Mouse (Mus musculus) liver, embryonic 11.5 days (tissue): ENCODE results near the gene Dock4. TPM values are rescaled to one million over a fixed set of nuclear protein-coding genes. Genes with fewer than 3 reads are reported as not detected.

Source experiments
- ATAC-seq: fragments of 200-750 bp; cut with Nextera tagmentation; replicated peaks from 2 replicates; pipeline ENCODE4 v1.8.0; 2017; ENCODE audit warnings: moderate number of reproducible peaks, mild to moderate bottlenecking, moderate TSS enrichment, moderate library complexity; ENCODE audit not compliant: low FRiP score
- DNase-seq: peaks from one replicate; pipeline ENCODE4 v3.0.0-alpha.2; 2017; ENCODE audit warnings: low spot score
- H3K27ac ChIP-seq: fragments of 300-500 bp; sonication (generic); 2 replicates; pipeline ENCODE4 v1.5.1; 2014; ENCODE audit warnings: mild to moderate bottlenecking, low read depth, low read length, control low read depth
- H3K27me3 ChIP-seq: fragments of 300-500 bp; sonication (generic); replicated peaks from 2 replicates; pipeline ENCODE4 v1.6.1; 2014; ENCODE audit warnings: low read length, mixed read lengths; ENCODE audit not compliant: control insufficient read depth, insufficient read depth
- H3K36me3 ChIP-seq: fragments of 300-500 bp; sonication (generic); 2 replicates; pipeline ENCODE4 v1.6.1; 2014; ENCODE audit warnings: mild to moderate bottlenecking, low read length, moderate library complexity, mixed read lengths; ENCODE audit not compliant: control insufficient read depth, insufficient read depth
- H3K4me1 ChIP-seq: fragments of 300-500 bp; sonication (generic); replicated peaks from 2 replicates; pipeline ENCODE4 v1.6.1; 2014; ENCODE audit warnings: low read length, mixed read lengths; ENCODE audit not compliant: control insufficient read depth, insufficient read depth
- H3K4me2 ChIP-seq: fragments of 300-500 bp; sonication (generic); 2 replicates; pipeline ENCODE4 v1.6.1; 2014; ENCODE audit warnings: mild to moderate bottlenecking, control low read depth, moderate library complexity
- H3K4me3 ChIP-seq: fragments of 300-500 bp; sonication (generic); 2 replicates; pipeline ENCODE4 v1.5.1; 2014; ENCODE audit warnings: low read depth, low read length, control low read depth
- H3K9ac ChIP-seq: fragments of 300-500 bp; sonication (generic); 2 replicates; pipeline ENCODE4 v1.6.1; 2014; ENCODE audit warnings: low read depth, low read length, control low read depth
- H3K9me3 ChIP-seq: fragments of 300-500 bp; sonication (generic); 2 replicates; pipeline ENCODE4 v1.6.1; 2016; ENCODE audit warnings: low read length, inconsistent platforms, mixed read lengths; ENCODE audit not compliant: control insufficient read depth
- WGBS: fragments of 180-500 bp; shearing (Covaris S2); extraction: QIAGEN DNeasy Blood & Tissue Kit; methylation state at CpG from one replicate; pipeline ENCODE4 v1.1.7; 2014; 5-methylcytosine and 5-hydroxymethylcytosine counted together
- polyA plus RNA-seq: library from polyadenylated mRNA; unstranded; fragments of >200 nt; fragmentation: Nextera tagmentation; extraction: Ambion mirVana; gene quantifications from 2 replicates; pipeline ENCODE4 v1.2.1, GENCODE M21; 2014

Dock4 gene
- polyA plus RNA-seq, 1 experiment from 2014 or later = 4.4 TPM

DNA sequence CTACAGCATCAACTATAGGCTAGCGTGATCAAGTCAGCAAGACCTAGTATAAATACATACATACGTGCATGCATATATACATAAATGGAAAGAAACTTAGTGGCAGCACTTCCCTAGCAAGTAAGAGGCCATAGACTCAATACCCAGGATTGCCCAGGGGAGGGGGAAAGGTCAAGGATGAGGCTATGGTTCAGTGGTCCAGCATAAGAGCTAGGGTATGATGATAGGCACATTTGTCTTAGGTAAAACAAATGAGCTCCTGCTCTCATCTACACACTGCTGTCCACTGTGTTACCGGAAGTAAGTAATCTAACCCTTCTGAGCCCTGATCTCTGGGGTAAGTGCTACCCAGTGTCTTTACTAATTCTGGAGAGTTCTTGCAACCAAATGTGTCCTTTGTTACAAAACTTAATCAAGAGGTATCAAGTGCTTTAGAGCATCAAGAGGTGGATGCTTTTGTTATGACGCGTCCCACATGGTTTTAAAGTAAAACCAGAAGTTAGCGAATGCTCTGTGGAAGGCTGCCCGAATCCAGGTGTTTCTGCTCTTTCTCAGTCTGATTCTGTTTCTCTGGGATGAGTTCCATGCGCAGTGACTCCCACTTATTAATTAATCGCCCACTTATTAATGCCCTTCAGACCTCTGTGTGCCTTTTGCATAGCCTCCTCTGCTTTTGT is 3.5 kb downstream of the Dock4 start:
- no peak overlapping the region for H3K4me2 ChIP-seq
- H3K27ac ChIP-seq = no peak overlapping the region
- WGBS = 71% methylated on average over 9 of the region's 9 CpGs
- 0 out of 2 replicates have a peak, but pooled peaks cover 2% of the 10 kb centered on the region for H3K9me3 ChIP-seq
- peaks cover 4% of the 10 kb centered on the region for H3K4me1 ChIP-seq
- DNase-seq (no peak), ATAC-seq (no peak)
- no peak overlapping the region for H3K4me3 ChIP-seq
- H3K36me3 ChIP-seq = no peaks in the 10 kb centered on the region
- no peak overlapping the region for H3K9ac ChIP-seq
- peaks cover 17% of the 10 kb centered on the region for H3K27me3 ChIP-seq

GRCm38 (mm10) chr12:40456517-40456916 is 10.8 kb downstream of the Dock4 start:
- 81% methylated on average over 2 of the region's 2 CpGs for WGBS
- H3K36me3 ChIP-seq = no peaks in the 10 kb centered on the region
- H3K27me3 ChIP-seq = no peaks in the 10 kb centered on the region
- no peak overlapping the region for H3K27ac ChIP-seq
- H3K4me2 ChIP-seq = no peak overlapping the region
- H3K4me1 ChIP-seq = no peaks in the 10 kb centered on the region
- no peak overlapping the region for H3K9ac ChIP-seq
- 0 out of 2 replicates have a peak, but pooled peaks cover 2% of the 10 kb centered on the region for H3K9me3 ChIP-seq
- H3K4me3 ChIP-seq = no peak overlapping the region
- no peak for DNase-seq
- no peak for ATAC-seq

DNA sequence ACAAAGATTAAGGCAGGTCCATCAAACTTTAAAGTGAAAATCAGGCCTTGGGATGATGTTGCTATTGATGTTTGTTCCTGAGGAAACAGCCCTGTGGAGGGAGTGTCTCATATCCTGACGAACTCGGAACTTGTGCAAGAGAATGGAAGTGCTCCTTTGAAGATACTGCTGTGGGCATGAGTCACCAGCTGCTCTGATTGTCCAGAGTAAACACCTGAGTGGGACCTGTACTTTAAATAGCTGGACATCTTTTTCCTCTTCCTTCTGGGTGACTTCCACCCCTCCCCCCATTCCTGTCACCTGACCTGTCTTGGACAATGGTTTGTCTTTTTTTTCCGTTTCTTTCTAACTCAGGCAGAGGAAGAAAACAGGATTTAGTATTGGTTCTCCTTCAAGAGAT is 13.2 kb downstream of the Dock4 start:
- Histone ChIP-seq H3K27me3 (no peaks in the 10 kb centered on the region), H3K9ac (no peak overlapping the region), H3K4me1 (no peaks in the 10 kb centered on the region), H3K36me3 (no peaks in the 10 kb centered on the region), H3K4me3 (no peak overlapping the region), H3K4me2 (no peak overlapping the region), H3K27ac (no peak overlapping the region), H3K9me3 (no peaks in the 10 kb centered on the region)
- WGBS = 57% methylated on average over 3 of the region's 3 CpGs
- DNase-seq = no peak
- no peak for ATAC-seq

DNA sequence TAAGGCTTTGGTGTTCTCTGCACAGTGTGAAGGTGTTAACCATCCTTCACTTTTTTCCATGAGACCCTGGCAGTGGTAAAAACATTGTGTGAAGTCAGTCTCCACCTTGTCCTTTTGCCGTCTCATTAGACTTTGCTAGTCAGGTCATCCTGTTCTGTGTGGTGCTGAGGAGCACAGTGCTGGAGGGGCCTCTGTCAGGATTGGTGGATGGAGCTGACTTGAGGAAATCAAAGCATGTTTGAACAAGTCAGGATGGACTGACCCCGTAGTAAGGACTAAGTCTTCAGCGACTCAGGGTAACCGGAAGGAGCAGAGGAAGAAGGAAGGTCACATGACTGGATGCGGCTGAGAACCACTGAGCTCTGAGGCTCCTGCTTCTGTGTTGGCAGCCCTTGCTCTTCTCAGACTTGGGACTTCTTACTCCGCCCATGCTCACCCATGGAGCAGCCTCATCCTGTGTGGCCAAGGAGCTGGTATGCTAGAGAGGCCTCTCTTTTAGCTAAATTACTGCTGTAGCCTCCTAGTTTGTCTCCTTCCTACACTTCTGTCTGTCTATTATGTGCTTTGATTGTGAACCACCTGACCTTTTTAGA is 14.0 kb downstream of the Dock4 start:
- H3K9me3 ChIP-seq = no peaks in the 10 kb centered on the region
- DNase-seq (no peak), ATAC-seq (no peak; the same call in 1 of the 2 replicates)
- no peak overlapping the region for H3K27ac ChIP-seq
- no peaks in the 10 kb centered on the region for H3K27me3 ChIP-seq
- H3K4me1 ChIP-seq = no peaks in the 10 kb centered on the region
- H3K4me3 ChIP-seq = no peak overlapping the region
- WGBS = 54% methylated on average over 6 of the region's 6 CpGs
- no peaks in the 10 kb centered on the region for H3K36me3 ChIP-seq
- H3K4me2 ChIP-seq = no peak overlapping the region
- no peak overlapping the region for H3K9ac ChIP-seq

DNA sequence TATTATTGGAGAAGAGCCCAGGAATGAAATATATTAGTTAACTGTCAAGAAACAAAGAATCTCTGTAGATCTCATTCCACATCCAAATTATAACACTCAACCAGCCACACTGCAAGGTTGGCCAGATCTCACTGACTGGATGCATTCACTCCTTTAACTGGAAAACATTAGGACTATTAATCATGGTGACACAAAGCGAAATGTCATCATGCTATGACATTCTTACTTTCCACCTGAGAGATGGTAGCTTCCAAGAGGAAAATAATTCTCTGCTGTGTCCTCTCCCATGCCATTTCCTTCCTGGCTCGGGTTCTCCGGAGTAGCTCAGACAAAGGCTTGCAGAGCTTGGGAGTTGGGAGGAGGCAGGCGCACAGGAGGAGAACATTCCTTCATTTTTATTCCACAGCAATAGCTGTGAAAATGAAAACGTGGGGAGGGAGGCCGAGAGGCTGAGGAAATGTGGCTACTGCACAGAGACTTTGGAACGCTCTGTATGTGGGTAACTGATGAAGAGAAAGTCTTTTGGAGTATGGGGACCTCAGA is 17.0 kb downstream of the Dock4 start:
- no peak for ATAC-seq
- 67% methylated on average over 7 of the region's 7 CpGs for WGBS
- Histone ChIP-seq H3K27ac (no peak overlapping the region), H3K36me3 (no peaks in the 10 kb centered on the region), H3K27me3 (no peaks in the 10 kb centered on the region), H3K9ac (no peak overlapping the region), H3K4me2 (no peak overlapping the region), H3K4me3 (no peak overlapping the region), H3K9me3 (no peaks in the 10 kb centered on the region), H3K4me1 (no peaks in the 10 kb centered on the region)
- DNase-seq = no peak

DNA sequence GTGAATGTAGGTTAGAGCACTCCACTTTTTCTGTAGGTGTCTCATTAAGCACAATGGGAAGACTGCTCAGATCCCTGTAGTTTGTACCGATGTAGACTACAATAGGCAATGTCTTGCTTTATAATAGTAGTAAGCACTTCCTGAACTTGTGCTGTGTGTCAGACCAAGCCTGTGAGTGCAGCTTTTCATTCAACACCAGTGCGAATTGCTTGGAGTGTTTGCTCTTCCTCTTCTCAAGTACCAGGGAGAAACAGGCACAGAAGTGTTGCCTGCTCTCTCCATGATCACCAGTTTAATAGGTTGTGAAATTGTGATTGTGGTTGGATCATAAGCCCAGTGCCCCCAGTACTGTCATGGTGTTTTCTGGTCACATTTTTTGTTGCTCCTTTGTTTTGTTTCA is 18.1 kb downstream of the Dock4 start:
- no peak for ATAC-seq
- 57% methylated on average over 2 of the region's 2 CpGs for WGBS
- DNase-seq = no peak

GRCm38 (mm10) chr12:40464282-40464681 is 18.5 kb downstream of the Dock4 start:
- no peak for ATAC-seq
- Histone ChIP-seq H3K9me3 (no peaks in the 10 kb centered on the region), H3K4me2 (no peak overlapping the region), H3K4me1 (no peaks in the 10 kb centered on the region), H3K27me3 (no peaks in the 10 kb centered on the region), H3K36me3 (no peaks in the 10 kb centered on the region), H3K9ac (no peak overlapping the region), H3K4me3 (no peak overlapping the region), H3K27ac (no peak overlapping the region)
- DNase-seq = no peak
- WGBS = 69% methylated on average over 6 of the region's 6 CpGs

More for the DNA sequence above, 18.1 kb downstream of the Dock4 start:
- Histone ChIP-seq H3K9me3 (no peaks in the 10 kb centered on the region), H3K4me3 (no peak overlapping the region), H3K27me3 (no peaks in the 10 kb centered on the region), H3K4me1 (no peaks in the 10 kb centered on the region), H3K36me3 (no peaks in the 10 kb centered on the region), H3K4me2 (no peak overlapping the region), H3K27ac (no peak overlapping the region), H3K9ac (no peak overlapping the region)

DNA sequence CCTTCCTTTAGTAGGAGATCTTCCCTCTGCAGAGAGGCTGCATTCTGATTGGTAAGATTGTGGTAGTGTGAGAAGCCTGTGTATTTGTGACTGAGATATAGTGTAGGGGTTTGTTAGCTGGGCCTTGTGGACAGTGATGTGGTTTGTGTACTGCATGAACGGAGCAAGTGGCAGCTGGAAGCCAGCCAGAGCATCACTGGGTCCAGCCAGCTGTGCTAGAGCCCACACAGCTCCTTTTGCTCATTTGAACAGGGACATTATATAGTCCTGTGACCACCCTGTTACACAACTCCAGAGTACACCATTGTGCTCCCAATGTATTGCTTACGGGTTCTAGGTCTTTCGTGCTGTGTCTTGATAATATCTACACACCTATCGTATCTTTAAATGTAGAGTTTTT is 22.5 kb downstream of the Dock4 start:
- H3K9me3 ChIP-seq = no peaks in the 10 kb centered on the region
- H3K27ac ChIP-seq = no peak overlapping the region
- H3K27me3 ChIP-seq = no peaks in the 10 kb centered on the region
- 85% methylated on average over 4 of the region's 4 CpGs for WGBS
- DNase-seq = no peak
- H3K4me1 ChIP-seq = no peaks in the 10 kb centered on the region; the same call in 1 of the 2 replicates
- no peak overlapping the region for H3K9ac ChIP-seq
- no peak for ATAC-seq
- H3K4me3 ChIP-seq = no peak overlapping the region
- H3K36me3 ChIP-seq = no peaks in the 10 kb centered on the region
- no peak overlapping the region for H3K4me2 ChIP-seq

DNA sequence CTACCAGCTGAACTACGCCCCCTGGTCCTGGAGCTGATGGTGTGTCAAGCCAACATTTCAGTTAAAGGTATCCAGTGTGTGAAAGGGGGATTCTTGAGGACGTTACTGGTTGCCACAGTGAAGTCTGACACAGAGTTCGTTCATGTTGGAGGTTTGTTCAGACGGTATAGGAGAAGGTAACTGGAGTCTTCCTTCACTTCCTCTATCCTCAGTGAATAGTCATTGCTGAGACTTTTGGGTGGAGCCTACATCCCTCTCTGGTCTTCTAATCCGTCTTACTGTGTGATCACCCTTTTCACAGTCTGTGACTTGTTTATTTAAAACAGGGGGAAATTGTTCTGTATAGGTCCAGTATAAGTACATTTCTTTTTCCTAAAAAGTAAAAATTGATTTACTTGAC is 23.3 kb downstream of the Dock4 start:
- Histone ChIP-seq H3K9me3 (no peaks in the 10 kb centered on the region), H3K36me3 (no peaks in the 10 kb centered on the region), H3K4me3 (no peak overlapping the region), H3K27ac (no peak overlapping the region), H3K9ac (no peak overlapping the region), H3K4me1 (no peaks in the 10 kb centered on the region; the same call in 1 of the 2 replicates), H3K4me2 (no peak overlapping the region), H3K27me3 (no peaks in the 10 kb centered on the region)
- no peak for DNase-seq
- ATAC-seq = no peak
- WGBS = 60% methylated on average over 5 of the region's 5 CpGs
